Mouse (Mus musculus) lung, postnatal 10 days (tissue): Measurements from ENCODE around the gene Zfp184.

Experiments used
- DNase-seq: peaks from one replicate; pipeline ENCODE4 v3.0.0; 2021

Zfp184 gene

DNA sequence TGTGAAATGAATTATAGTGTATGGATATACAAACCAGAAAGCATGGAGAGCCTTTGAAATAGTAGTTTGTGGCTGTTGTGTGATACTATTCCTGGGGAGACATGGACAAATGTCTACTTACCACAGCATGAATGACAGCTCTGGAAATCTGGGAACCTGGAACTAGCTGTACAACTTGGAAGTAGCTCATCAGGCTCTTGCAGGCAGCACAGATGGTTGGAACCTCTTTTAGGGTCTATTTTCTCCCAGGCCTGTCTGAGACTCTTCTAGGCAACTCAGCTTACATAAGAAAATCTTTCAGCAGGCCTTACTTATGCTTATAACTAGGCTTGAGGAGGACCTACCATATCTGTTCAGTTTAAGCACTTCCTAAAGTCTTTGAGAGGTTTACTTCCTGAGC lies 21.5 kb upstream of the Zfp184 start:
- no peak for DNase-seq

DNA sequence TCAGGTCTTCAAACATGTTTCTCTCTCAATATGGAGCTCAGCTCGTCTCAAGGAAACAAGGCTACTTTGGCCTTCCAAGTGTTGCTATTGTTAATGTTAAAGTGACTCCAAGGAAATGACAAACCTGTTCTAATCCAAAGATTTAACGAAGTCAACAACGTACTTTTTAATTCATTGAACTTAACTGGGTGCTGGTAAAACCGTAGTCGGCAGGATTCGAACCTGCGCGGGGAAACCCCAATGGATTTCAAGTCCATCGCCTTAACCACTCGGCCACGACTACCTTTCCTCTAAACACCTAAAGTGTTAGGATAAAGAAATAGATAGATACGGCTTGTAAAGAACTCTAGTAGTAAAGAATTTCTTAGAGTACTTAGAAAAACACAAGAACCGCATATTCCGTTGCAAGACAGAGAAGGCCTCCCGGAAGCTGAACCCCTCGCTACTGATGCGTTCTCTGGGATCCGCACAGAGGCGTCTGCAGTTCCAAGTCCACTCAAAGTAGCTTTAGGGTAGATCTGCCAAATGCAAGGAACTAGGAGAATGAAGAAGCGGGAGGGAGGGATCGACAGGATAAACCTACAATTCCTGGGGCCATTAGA lies 20.1 kb upstream of the Zfp184 start:
- DNase-seq = no peak

DNA sequence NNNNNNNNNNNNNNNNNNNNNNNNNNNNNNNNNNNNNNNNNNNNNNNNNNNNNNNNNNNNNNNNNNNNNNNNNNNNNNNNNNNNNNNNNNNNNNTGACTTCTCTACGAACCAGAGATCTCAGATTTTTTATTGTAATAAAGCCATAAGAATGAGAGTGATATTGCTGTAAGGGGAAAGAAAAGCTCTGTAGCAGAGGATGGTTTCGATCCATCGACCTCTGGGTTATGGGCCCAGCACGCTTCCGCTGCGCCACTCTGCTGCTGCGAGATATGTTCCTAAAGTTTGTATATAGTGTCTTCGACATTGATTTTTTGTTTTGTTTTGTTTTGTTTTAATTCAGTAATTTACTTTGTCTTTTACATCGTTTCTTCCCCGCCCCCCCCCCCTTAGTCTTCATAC lies 13.9 kb upstream of the Zfp184 start:
- no peak for DNase-seq

- no peak for DNase-seq
These were observed 13.2 kb upstream of the Zfp184 start for GRCm38 (mm10) chr13:21931740-21932139.

- DNase-seq = peak; percentile 6
These were observed 11.0 kb upstream of the Zfp184 start for GRCm38 (mm10) chr13:21933626-21934548.

DNA sequence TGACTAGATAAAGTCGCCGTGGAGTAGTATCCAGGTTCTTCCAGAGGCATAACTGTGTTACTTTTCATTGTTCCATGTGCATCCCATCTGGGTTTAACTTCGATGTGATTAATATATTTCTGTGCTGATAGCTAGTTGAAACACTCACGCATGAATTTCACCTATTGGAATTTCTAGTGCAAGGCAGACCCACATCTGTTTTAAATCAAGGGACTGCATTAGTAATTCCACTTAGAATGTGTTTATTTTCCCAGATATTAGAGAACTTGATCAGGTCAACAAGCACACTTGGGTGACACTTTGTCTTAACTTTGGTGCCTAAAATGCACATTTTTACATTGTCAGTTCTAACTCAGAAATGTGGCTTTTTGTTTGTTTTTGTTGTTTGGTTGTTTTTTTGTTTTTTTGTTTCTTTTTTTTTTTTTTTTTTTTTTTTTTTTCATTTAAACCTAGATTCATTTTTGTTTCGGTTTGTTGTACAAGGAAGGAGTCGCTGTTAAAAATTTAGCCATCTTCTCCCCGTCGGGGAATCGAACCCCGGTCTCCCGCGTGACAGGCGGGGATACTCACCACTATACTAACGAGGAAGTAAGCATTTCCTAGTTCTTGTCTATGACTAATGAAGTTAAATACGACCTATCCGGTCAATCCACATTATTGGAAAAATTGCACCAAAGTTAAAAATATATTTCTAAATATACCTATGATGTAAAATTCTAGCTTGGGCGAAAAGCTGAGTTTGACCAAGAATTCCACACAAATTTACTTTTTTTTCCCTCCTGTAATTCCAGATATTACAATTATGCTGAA lies 9.7 kb upstream of the Zfp184 start:
- DNase-seq = peak; percentile 68

GRCm38 (mm10) chr13:21935833-21936232 lies 9.1 kb upstream of the Zfp184 start:
- no peak for DNase-seq

DNA sequence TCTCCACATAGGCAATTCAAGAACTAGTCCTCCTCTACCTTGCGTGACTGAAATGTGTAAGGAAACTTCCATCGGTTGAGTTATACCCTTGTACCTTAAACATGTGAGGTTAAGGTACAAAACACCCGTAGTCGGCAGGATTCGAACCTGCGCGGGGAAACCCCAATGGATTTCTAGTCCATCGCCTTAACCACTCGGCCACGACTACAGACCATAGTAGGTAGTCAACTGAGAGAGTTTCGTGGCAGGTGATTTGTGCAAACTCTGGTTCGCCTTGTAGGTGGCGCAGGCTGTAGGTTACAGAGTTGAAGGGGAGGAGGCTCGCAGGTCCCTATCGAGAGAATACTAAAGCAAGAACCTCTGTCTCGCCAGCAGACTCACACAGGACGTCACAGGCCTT lies 7.9 kb upstream of the Zfp184 start:
- peak; percentile 24 for DNase-seq

- DNase-seq = peak; percentile 92
These were observed 4.7 kb upstream of the Zfp184 start for GRCm38 (mm10) chr13:21940213-21940612.

- peak; percentile 86 for DNase-seq
These were observed 4.0 kb upstream of the Zfp184 start for GRCm38 (mm10) chr13:21940811-21941321.

DNA sequence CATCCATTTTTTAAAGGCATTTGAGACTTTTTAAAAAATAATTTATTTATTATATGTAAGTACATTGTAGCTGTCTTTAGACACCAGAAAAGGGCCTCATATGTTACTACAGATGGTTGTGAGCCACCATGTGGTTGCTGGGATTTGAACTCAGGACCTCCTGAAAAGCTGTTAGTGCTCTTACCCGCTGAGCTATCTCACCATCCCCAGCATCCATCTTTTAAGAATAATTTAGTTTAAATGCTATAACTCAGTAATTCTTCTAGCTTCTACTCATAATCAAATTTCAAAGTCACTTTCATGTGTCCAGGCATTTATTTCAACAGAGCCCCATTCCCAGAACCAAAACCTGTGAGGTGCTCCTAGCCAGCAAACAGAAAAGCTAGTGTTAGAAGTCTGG lies 1.2 kb upstream of the Zfp184 start:
- no peak for DNase-seq

DNA sequence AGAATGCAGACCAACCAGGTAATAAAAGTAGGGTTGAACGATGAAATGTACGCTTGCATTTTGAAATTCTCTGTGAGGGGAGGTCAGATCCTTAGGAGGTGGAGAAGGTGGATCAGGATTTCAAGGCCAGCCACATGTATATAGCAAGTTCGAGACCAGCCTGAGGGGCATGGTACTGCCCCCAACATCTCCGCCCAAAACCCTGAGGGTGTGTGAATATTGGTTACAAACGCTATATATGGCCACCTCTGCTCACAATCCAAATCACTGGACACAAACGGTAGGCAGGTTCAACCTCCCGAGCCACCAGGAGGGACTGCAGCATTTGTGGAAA lies 335 bp upstream of the Zfp184 start:
- DNase-seq = no peak

- no peak for DNase-seq
These were observed 24.4 kb downstream of the Zfp184 start for GRCm38 (mm10) chr13:21969269-21969668.

DNA sequence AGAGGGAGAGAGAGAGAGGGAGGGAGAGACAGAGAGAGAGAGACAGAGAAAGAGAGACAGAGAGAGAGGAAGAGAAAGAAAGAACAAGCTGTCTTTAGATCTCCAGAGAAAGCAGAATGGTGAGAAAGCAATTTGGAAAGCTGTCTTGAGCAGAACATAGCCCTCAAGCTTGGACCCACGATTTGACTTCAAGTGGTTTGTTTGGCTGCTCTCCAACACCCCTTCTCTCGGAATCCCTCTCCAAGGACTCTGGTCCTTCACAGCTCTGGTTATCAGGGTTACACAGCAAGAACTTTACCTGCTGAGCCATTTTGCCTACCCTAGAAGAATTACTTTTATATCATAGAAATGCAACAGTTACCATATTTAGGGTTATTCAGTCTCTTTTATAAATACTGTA lies 24.9 kb downstream of the Zfp184 start:
- DNase-seq = no peak

DNA sequence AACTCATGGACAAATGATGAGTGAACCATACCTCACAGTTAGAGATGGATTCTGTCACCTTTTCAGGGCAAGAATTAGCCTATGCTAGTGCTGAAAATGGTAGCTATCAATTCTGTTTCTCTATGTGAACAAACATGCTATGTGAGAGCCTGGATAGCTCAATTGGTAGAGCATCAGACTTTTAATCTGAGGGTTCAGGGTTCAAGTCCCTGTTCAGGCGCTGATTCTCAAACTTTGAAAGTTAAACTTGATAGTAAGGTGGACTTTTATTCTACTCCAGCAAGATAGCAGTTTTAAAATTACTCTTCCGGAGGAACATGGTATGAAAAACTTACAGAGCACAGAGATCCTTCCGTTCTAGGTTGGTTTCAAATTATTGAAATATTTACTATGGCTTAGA lies 26.7 kb downstream of the Zfp184 start:
- no peak for DNase-seq

DNA sequence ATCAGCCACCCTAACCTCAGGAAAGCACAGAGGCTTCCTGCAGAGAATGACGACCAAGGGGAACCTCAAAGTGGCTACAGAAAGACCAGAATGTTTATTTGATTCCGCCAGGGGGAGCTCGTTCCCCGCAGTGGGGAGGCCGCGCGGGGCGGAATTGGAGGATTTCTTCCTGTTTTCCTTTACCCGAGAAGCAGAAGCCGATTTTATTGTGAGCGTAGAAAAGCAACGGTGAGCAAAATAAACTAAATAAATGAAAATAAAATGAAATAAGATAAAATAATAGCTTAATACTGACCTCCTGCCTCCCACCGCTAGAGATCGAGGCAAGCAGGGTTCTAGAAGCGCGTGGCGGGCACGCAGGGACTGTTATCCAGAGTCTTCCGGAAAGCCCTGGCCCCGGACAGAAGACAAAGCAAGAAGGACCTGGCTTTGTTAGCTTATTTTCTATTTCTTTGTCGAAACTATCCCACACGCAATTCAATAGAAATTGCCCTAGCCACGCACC lies 29.4 kb downstream of the Zfp184 start:
- peak; percentile 94 for DNase-seq

GRCm38 (mm10) chr13:21974726-21975473 lies 30.0 kb downstream of the Zfp184 start:
- peak; percentile 81 for DNase-seq

- DNase-seq = peak; percentile 70
These were observed 36.3 kb downstream of the Zfp184 start, which contains the start of gene Pom121l2 for GRCm38 (mm10) chr13:21980981-21981802. TSS of gene Pom121l2 (plus strand) at chr13:21981194.

DNA sequence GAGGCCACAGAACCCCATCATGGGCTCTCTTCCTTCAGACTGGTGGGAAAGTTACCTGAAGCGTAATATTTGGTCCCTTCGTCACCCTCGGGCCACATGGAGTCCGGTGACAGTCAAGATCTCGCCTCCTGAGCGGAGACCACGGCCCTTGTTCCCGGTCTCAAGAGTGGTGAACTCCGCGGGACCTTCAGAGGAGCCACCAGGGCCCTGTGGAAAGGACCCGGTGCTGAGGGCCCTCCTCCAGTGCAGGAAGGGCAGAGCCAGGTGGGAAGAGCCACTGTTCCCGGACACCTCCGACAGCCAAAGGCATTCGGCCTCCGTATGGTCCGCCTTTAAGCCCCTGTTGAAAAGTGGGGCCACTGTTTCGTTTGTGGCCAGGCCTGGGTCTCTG lies 36.9 kb downstream of the Zfp184 start:
- no peak for DNase-seq

- no peak for DNase-seq
These were observed 39.6 kb downstream of the Zfp184 start for GRCm38 (mm10) chr13:21984486-21984885.

DNA sequence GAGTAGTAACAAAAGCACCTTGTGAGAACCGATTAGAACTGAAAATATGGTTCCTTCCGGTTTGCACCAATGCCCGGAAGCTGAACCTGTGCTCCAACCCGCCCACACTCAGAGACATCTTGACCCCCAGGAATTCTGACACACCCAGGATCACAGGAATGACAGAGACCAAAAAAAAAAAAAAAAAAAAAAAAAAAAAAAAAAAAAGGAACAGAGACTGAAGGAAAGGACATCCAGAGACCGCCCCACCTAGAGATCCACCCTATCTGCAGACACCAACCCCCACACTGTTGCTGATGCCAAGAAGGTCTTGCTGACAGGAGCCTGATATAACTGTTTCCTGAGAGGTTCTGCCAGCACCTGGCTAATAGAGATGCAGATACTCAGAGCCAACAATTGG lies 47.7 kb downstream of the Zfp184 start:
- DNase-seq = no peak
